Mouse (Mus musculus) Muller cell, postnatal 12 days (primary cell): ENCODE data around the gene Ptf1a.

Experiments used
- DNase-seq: peaks from one replicate; pipeline ENCODE4 v3.0.0-alpha.2; 2015; ENCODE audit errors: inconsistent ontology term

Gene Ptf1a

GRCm38 (mm10) chr2:19452531-19453055 is 7.1 kb downstream of the Ptf1a start:
- no peak for DNase-seq

GRCm38 (mm10) chr2:19455228-19455627 is 9.8 kb downstream of the Ptf1a start:
- no peak for DNase-seq

GRCm38 (mm10) chr2:19455857-19456482 is 10.5 kb downstream of the Ptf1a start:
- peak; percentile 57 for DNase-seq

GRCm38 (mm10) chr2:19458785-19459184 is 13.3 kb downstream of the Ptf1a start:
- no peak for DNase-seq

- no peak for DNase-seq
These were observed 16.5 kb downstream of the Ptf1a start for GRCm38 (mm10) chr2:19461940-19462339.

GRCm38 (mm10) chr2:19490262-19490661 is 44.8 kb downstream of the Ptf1a start:
- DNase-seq, result no peak
